24 mouse cellular contexts compared by ENCODE assay signal in the genomic region with DNA sequence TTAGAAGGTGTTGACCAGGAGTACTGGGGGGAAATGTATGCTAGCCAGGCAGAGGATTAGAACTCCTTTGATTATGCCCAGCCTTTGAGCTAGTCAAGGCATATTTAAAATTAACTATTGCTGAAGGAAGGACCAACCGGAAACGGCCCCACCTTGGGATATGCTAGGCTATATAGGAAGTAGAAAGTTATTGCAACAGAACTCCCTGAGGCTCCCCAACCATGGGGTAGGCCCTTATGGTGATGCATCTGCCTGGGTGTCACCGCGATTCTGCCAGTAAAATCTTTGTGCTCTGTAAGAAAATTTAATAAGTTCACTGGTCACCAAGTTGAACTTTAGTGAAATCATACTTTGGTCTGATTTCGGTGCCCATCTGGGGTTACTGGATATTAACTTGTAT.
"Had no signal": no experiment of that assay in that cellular context is flagged by ENCODE, and none has a peak within 500 bp of the region (broad histone marks: within the 10 kb centered on the region; RNA-seq: fewer than 3 reads in every experiment).

No protein-coding gene starts in this region.

- H3K4me1 ChIP-seq: heart, embryonic 12.5 days; hindbrain, embryonic 10.5 days; intestine, embryonic 15.5 days had no signal

- H3K9ac ChIP-seq: heart, embryonic 12.5 days; hindbrain, embryonic 12.5 days; hindbrain, embryonic 14.5 days; intestine, embryonic 15.5 days; limb, embryonic 13.5 days; limb, embryonic 15.5 days had no signal

- H3K4me2 ChIP-seq: heart, embryonic 12.5 days; hindbrain, embryonic 12.5 days; hindbrain, embryonic 14.5 days; intestine, embryonic 15.5 days; limb, embryonic 13.5 days; limb, embryonic 15.5 days had no signal

- H3K9me3 ChIP-seq: heart, embryonic 10.5 days; heart, embryonic 12.5 days; hindbrain, embryonic 10.5 days; hindbrain, embryonic 12.5 days; intestine, embryonic 15.5 days; limb, embryonic 13.5 days; limb, embryonic 15.5 days had no signal

- H3K27ac ChIP-seq: heart, embryonic 10.5 days; hindbrain, embryonic 10.5 days; hindbrain, embryonic 12.5 days; hindbrain, embryonic 14.5 days; intestine, embryonic 15.5 days; limb, embryonic 13.5 days; limb, embryonic 15.5 days had no signal

- H3K27me3 ChIP-seq: heart, embryonic 12.5 days; hindbrain, embryonic 12.5 days; intestine, embryonic 15.5 days; limb, embryonic 13.5 days; limb, embryonic 15.5 days had no signal

- ATAC-seq: hindbrain, embryonic 16.5 days; inflammation-experienced regulatory T-cells, adult 6 months; intestine, embryonic 15.5 days; intestine, postnatal 0 days had no signal

- H3K4me3 ChIP-seq: heart, embryonic 10.5 days; heart, embryonic 12.5 days; hindbrain, embryonic 10.5 days; hindbrain, embryonic 12.5 days; intestine, embryonic 15.5 days; limb, embryonic 13.5 days; limb, embryonic 15.5 days had no signal

- H3K36me3 ChIP-seq: heart, embryonic 10.5 days; heart, embryonic 12.5 days; hindbrain, embryonic 10.5 days; hindbrain, embryonic 12.5 days; intestine, embryonic 15.5 days; limb, embryonic 13.5 days; limb, embryonic 15.5 days had no signal

- DNase-seq: gastrocnemius, postnatal 14 days; gastrocnemius, postnatal 36 days; heart, adult 18-20 months; heart, postnatal 10 days; heart, postnatal 4 days; kidney, adult 18-20 months; kidney, adult 8-10 months; kidney, postnatal 10 days; kidney, postnatal 25 days; kidney, postnatal 4 days; layer of hippocampus, adult 9-11 months; layer of hippocampus, postnatal 36 days; left cerebral cortex, postnatal 4 days had no signal
